Mouse (Mus musculus) kidney, adult 2 months (tissue): ENCODE results near the gene Gfm2. TPM values are rescaled to one million over a fixed set of nuclear protein-coding genes. Genes with fewer than 3 reads are reported as not detected.

Experiments
- DNase-seq: peaks from one replicate; pipeline ENCODE4 v3.0.0; 2021
- H3K27ac ChIP-seq: fragments of 200-500 bp; 2 replicates; pipeline ENCODE4 v1.5.1; 2012; ENCODE audit warnings: low read depth, low read length, control low read depth, inconsistent platforms; ENCODE audit not compliant: insufficient read depth
- H3K27me3 ChIP-seq: fragments of 200-500 bp; replicated peaks from 2 replicates; pipeline ENCODE4 v1.6.1; 2012; ENCODE audit warnings: mild to moderate bottlenecking, moderate library complexity, low read length, inconsistent platforms; ENCODE audit not compliant: control insufficient read depth, insufficient read depth
- H3K36me3 ChIP-seq: fragments of 200-500 bp; 2 replicates; pipeline ENCODE4 v1.6.1; 2012; ENCODE audit warnings: mild to moderate bottlenecking, moderate library complexity, low read length, inconsistent platforms; ENCODE audit not compliant: control insufficient read depth, insufficient read depth
- H3K4me1 ChIP-seq: fragments of 200-500 bp; 2 replicates; pipeline ENCODE4 v1.6.1; 2011; ENCODE audit warnings: low read length; ENCODE audit not compliant: control insufficient read depth, insufficient read depth
- H3K4me3 ChIP-seq: fragments of 200-500 bp; 2 replicates; pipeline ENCODE4 v1.5.1; 2011; ENCODE audit warnings: mild to moderate bottlenecking, low read depth, low read length, control low read depth; ENCODE audit not compliant: insufficient read depth
- CTCF ChIP-seq: fragments of 200-500 bp; conservative IDR thresholded peaks from 2 replicates; pipeline ENCODE4 v1.5.1; 2011; ENCODE audit warnings: low read depth, mild to moderate bottlenecking, control low read depth, low read length, moderate library complexity, mixed read lengths; ENCODE audit not compliant: insufficient read depth, insufficient read length
- POLR2A ChIP-seq: fragments of 200-500 bp; IDR thresholded peaks from one replicate; pipeline ENCODE4 v1.6.1; 2011; ENCODE audit warnings: low read depth, low read length, control low read depth
- WGBS: fragments of 180-500 bp; shearing (Covaris S2); methylation state at CpG from one replicate; pipeline ENCODE4 v1.1.7; 2018; 5-methylcytosine and 5-hydroxymethylcytosine counted together
- polyA plus RNA-seq: library from polyadenylated mRNA; depleted of rRNA; stranded (reverse); fragments of >200 nt; gene quantifications from 2 replicates; pipeline ENCODE4 v1.2.3, GENCODE M21; 2012

Gfm2 gene
- polyA plus RNA-seq, 1 experiment, result 32.1 TPM

GRCm38 (mm10) chr13:97193420-97193819 lies 55.7 kb downstream of the Gfm2 start:
- no peak overlapping the region for H3K4me3 ChIP-seq
- DNase-seq, result peak; percentile 88
- 40% methylated on average over 7 of the region's 7 CpGs for WGBS

GRCm38 (mm10) chr13:97196186-97196924 lies 58.6 kb downstream of the Gfm2 start:
- WGBS, result 69% methylated on average over 12 of the region's 12 CpGs
- H3K36me3 ChIP-seq, result no peaks in the 10 kb centered on the region
- H3K4me3 ChIP-seq, result peak overlapping the region; percentile 22; the same call in 1 of the 2 replicates
- DNase-seq, result peak; percentile 65
- H3K4me1 ChIP-seq, result 0 out of 2 replicates have a peak, but pooled peaks cover 3% of the 10 kb centered on the region
- no peak for TF ChIP-seq CTCF
- TF ChIP-seq POLR2A, result no peak
- H3K27ac ChIP-seq, result peak overlapping the region; percentile 33; the same call in 1 of the 2 replicates
- no peaks in the 10 kb centered on the region for H3K27me3 ChIP-seq

More at GRCm38 (mm10) chr13:97193420-97193819, 55.7 kb downstream of the Gfm2 start:
- no peaks in the 10 kb centered on the region for H3K36me3 ChIP-seq
- H3K27me3 ChIP-seq, result no peaks in the 10 kb centered on the region
- no peak for TF ChIP-seq CTCF
- no peak for TF ChIP-seq POLR2A
- 0 out of 2 replicates have a peak, but pooled peaks cover 3% of the 10 kb centered on the region for H3K4me1 ChIP-seq
- H3K27ac ChIP-seq, result no peak overlapping the region

GRCm38 (mm10) chr13:97196925-97197218 lies 59.1 kb downstream of the Gfm2 start:
- Histone ChIP-seq H3K27me3 (no peaks in the 10 kb centered on the region), H3K27ac (no peak overlapping the region), H3K4me3 (peak overlapping the region; percentile 22; the same call in 1 of the 2 replicates), H3K4me1 (0 out of 2 replicates have a peak, but pooled peaks cover 3% of the 10 kb centered on the region), H3K36me3 (no peaks in the 10 kb centered on the region)
- TF ChIP-seq CTCF (no peak), POLR2A (no peak)
- no peak for DNase-seq
- WGBS, result 87% methylated on average over 2 of the region's 2 CpGs

GRCm38 (mm10) chr13:97197932-97198562 lies 60.3 kb downstream of the Gfm2 start, which contains the start of gene Hexb:
Gene Hexb (minus strand): TSS chr13:97198357.
- no peaks in the 10 kb centered on the region for H3K27me3 ChIP-seq
- WGBS, result under 1% methylated on average over 45 of the region's 45 CpGs
- no peaks in the 10 kb centered on the region for H3K36me3 ChIP-seq
- H3K4me1 ChIP-seq, result peaks cover 3% of the 10 kb centered on the region; the same call in 1 of the 2 replicates
- peak; percentile 98 for DNase-seq
- peak; percentile 58 for TF ChIP-seq POLR2A
- 0 out of 2 replicates have a peak, but pooled peaks have one; percentile 3 for TF ChIP-seq CTCF
- peak within 1 kb of the TSS; percentile 89 for H3K4me3 ChIP-seq
- peak within 1 kb of the TSS; percentile 73 for H3K27ac ChIP-seq

- Histone ChIP-seq H3K4me1 (peaks cover 3% of the 10 kb centered on the region; the same call in 1 of the 2 replicates), H3K27ac (no peak overlapping the region), H3K27me3 (no peaks in the 10 kb centered on the region), H3K4me3 (no peak overlapping the region), H3K36me3 (no peaks in the 10 kb centered on the region)
- no peak for DNase-seq
- TF ChIP-seq POLR2A (no peak), CTCF (no peak)
- 83% methylated on average over 2 of the region's 2 CpGs for WGBS
Observed at GRCm38 (mm10) chr13:97199123-97199522, 61.4 kb downstream of the Gfm2 start.

GRCm38 (mm10) chr13:97201076-97201475 lies 63.3 kb downstream of the Gfm2 start:
- Histone ChIP-seq H3K4me3 (no peak overlapping the region), H3K27ac (no peak overlapping the region), H3K36me3 (no peaks in the 10 kb centered on the region), H3K27me3 (no peaks in the 10 kb centered on the region), H3K4me1 (peaks cover 9% of the 10 kb centered on the region)
- DNase-seq, result no peak
- WGBS, result 54% methylated on average over 7 of the region's 7 CpGs
- TF ChIP-seq POLR2A (no peak), CTCF (no peak)

- H3K27ac ChIP-seq, result no peak overlapping the region
- TF ChIP-seq CTCF (no peak), POLR2A (no peak)
- WGBS, result 52% methylated on average over 4 of the region's 4 CpGs
- peaks cover 12% of the 10 kb centered on the region for H3K4me1 ChIP-seq
- no peaks in the 10 kb centered on the region for H3K27me3 ChIP-seq
- no peak overlapping the region for H3K4me3 ChIP-seq
- no peaks in the 10 kb centered on the region for H3K36me3 ChIP-seq
- peak; percentile 87 for DNase-seq
Observed at GRCm38 (mm10) chr13:97201896-97202295, 64.2 kb downstream of the Gfm2 start.
